Mouse (Mus musculus): ENCODE measurements around the gene Tnfrsf25. TPM values are rescaled to one million over a fixed set of nuclear protein-coding genes. Genes with fewer than 3 reads are reported as not detected.
A peak's percentile ranks its signal among the peaks of the same experiment; 100 is the strongest.

The Tnfrsf25 gene
- total RNA-seq, 1 experiment from 2014 or later, result 2.0 TPM

- DNase-seq, result no peak
These were observed 27.9 kb downstream of the Tnfrsf25 start for GRCm38 (mm10) chr4:152143632-152144031.

GRCm38 (mm10) chr4:152145473-152145872 is 29.7 kb downstream of the Tnfrsf25 start:
- DNase-seq, result no peak

- no peak for DNase-seq
These were observed 30.5 kb downstream of the Tnfrsf25 start for GRCm38 (mm10) chr4:152146033-152146827.

GRCm38 (mm10) chr4:152150546-152150945 is 34.8 kb downstream of the Tnfrsf25 start:
- no peak for DNase-seq

GRCm38 (mm10) chr4:152151451-152151965 is 35.8 kb downstream of the Tnfrsf25 start:
- DNase-seq, result no peak

GRCm38 (mm10) chr4:152151966-152152544 is 36.3 kb downstream of the Tnfrsf25 start, which contains the start of gene Espn:
Gene Espn (minus strand): TSS chr4:152152371.
- DNase-seq, result peak; percentile 68

GRCm38 (mm10) chr4:152153771-152154177 is 38.0 kb downstream of the Tnfrsf25 start:
- peak; percentile 83 for DNase-seq

- no peak for DNase-seq
These were observed 39.3 kb downstream of the Tnfrsf25 start for GRCm38 (mm10) chr4:152155019-152155418.

- DNase-seq, result no peak
These were observed 42.2 kb downstream of the Tnfrsf25 start for GRCm38 (mm10) chr4:152157779-152158584.

GRCm38 (mm10) chr4:152158585-152159284 is 43.0 kb downstream of the Tnfrsf25 start, which contains the start of gene Hes2:
Gene Hes2 (plus strand): TSS chr4:152158867.
- no peak for DNase-seq

- DNase-seq, result no peak
These were observed 43.5 kb downstream of the Tnfrsf25 start for GRCm38 (mm10) chr4:152159285-152159678.

- DNase-seq, result no peak
These were observed 45.0 kb downstream of the Tnfrsf25 start for GRCm38 (mm10) chr4:152160748-152161147.

GRCm38 (mm10) chr4:152161601-152162000 is 45.9 kb downstream of the Tnfrsf25 start:
- DNase-seq, result no peak

- no peak for DNase-seq
These were observed 47.0 kb downstream of the Tnfrsf25 start for GRCm38 (mm10) chr4:152162748-152163147.

GRCm38 (mm10) chr4:152165036-152165931 is 49.5 kb downstream of the Tnfrsf25 start:
- peak; percentile 79 for DNase-seq

GRCm38 (mm10) chr4:152168052-152168451 is 52.3 kb downstream of the Tnfrsf25 start:
- no peak for DNase-seq

- no peak for DNase-seq
These were observed 53.4 kb downstream of the Tnfrsf25 start for GRCm38 (mm10) chr4:152169103-152169502.
